Comparison of ENCODE assay signal across 7 mouse cellular contexts in the genomic region with DNA sequence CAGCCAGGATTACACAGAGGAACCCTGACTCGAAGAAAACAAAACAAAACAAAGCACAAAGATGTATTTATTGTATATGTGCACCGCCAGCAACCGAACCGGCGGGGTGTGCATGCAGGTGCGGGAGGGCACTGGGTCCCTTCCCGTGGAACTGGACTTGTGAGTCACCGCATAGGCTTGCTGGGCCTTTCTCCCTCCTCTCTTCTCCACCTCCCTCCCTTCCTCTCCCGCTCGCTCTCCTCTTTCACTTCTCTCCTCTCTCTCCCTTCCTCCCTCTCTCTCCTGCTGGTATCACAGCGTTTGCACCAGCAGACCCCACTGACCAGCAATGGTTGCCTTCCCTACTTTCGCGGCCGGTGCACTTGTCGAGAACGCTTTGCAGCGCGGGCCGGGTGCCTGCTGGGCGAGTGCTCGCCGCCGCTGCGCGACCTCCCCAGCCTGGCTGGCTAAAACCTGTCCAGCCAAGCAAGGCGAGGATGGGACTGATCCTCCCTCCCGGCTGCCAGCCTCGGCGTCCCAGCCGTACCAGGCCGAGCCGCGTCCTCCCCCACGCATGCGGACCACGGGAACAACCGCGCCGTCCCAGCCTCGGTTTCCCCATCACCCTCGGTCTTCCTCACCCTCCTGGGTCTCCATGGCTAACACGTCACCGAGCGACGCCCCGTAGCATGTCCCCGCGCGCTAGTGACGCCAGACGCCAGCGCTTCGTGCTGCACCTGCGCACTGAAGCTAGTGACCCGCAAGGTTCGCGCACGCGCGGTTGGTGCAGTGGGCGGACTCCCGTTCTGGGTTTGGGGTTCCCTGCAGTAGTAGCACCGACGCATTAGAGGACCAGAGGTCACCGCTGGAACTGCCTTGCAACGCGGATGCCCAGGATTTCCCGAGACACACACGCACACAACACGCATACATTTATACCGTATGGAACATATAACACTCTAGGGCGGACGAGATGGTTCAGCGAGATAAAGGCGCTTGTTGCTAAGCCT. TPM values are rescaled to one million over a fixed set of nuclear protein-coding genes. Genes with fewer than 3 reads are reported as not detected.
DNase-seq lines count a peak whose midpoint lies in the region; ATAC-seq lines count a peak whose summit lies in the region.

Mthfsd (minus strand) TSS at position 725 of the 989 bp plus-strand sequence.

- no peaks in the 10 kb centered on the region; the same call in 1 of the 2 replicates for H3K27me3 ChIP-seq in intestine, embryonic 15.5 days (replicated peaks)
- H3K27me3 ChIP-seq in midbrain, embryonic 10.5 days (ENCODE audit: low read depth, poor library complexity, severe bottlenecking): peaks cover 41% of the 10 kb centered on the region

- H3K36me3 ChIP-seq in intestine, embryonic 15.5 days: peaks cover 14% of the 10 kb centered on the region
- peaks cover 36% of the 10 kb centered on the region for H3K36me3 ChIP-seq in midbrain, embryonic 10.5 days

- peak; percentile 99 for DNase-seq in adrenal gland, adult 2 months
- DNase-seq in embryo, embryonic 11.5 days (ENCODE audit: low read depth, low spot score): peak; percentile 97
- peak; percentile 98 for DNase-seq in gastrocnemius, postnatal 36 days
- peak; percentile 99 for DNase-seq in left cerebral cortex, postnatal 25 days (ENCODE audit: low spot score in 2 of 2)
- peak; percentile 98 for DNase-seq in midbrain, embryonic 10.5 days (ENCODE audit: low spot score)
- DNase-seq in right cerebral cortex, postnatal 4 days: peak; percentile 99

- peaks cover 15% of the 10 kb centered on the region for H3K4me1 ChIP-seq in intestine, embryonic 15.5 days (replicated peaks)
- H3K4me1 ChIP-seq in midbrain, embryonic 10.5 days: peaks cover 30% of the 10 kb centered on the region

- H3K9ac ChIP-seq in intestine, embryonic 15.5 days: peak within 1 kb of the TSS; percentile 87

- under 1% methylated on average over 75 of the region's 75 CpGs for WGBS in intestine, embryonic 15.5 days
- WGBS in midbrain, embryonic 10.5 days: 2% methylated on average over 75 of the region's 75 CpGs

- peak within 1 kb of the TSS; percentile 85 for H3K4me2 ChIP-seq in intestine, embryonic 15.5 days (replicated peaks)

- H3K27ac ChIP-seq in intestine, embryonic 15.5 days: peak within 1 kb of the TSS; percentile 77
- peak within 1 kb of the TSS; percentile 93 for H3K27ac ChIP-seq in midbrain, embryonic 10.5 days (replicated peaks)

- peak; percentile 95 for ATAC-seq in intestine, embryonic 15.5 days

- no peaks in the 10 kb centered on the region for H3K9me3 ChIP-seq in intestine, embryonic 15.5 days
- H3K9me3 ChIP-seq in midbrain, embryonic 10.5 days (replicated peaks): no peaks in the 10 kb centered on the region

- peak within 1 kb of the TSS; percentile 90 for H3K4me3 ChIP-seq in intestine, embryonic 15.5 days (replicated peaks)
- peak within 1 kb of the TSS; percentile 97 for H3K4me3 ChIP-seq in midbrain, embryonic 10.5 days

- intact Hi-C loops in gastrocnemius, postnatal 36 days (cut with DNase I): no loop called here
- intact Hi-C loops in left cerebral cortex, postnatal 25 days (cut with DNase I): no loop called here

RNA-seq across cellular contexts. Expression of gene Mthfsd, which starts in this region (rescaled TPM):
- total RNA-seq in adrenal gland, adult 2 months (2021): 10 to 100 TPM; 31.8 to 35.6 TPM
- 62.7 and 65.6 TPM in 2 replicates for polyA plus RNA-seq in adrenal gland, adult 2 months (2012; rRNA removed)
- 10 to 100 TPM; 11.1 to 13.9 TPM for total RNA-seq in gastrocnemius, postnatal 36 days (2021)
- 50.6 and 52.3 TPM in 2 replicates for polyA plus RNA-seq in intestine, embryonic 15.5 days (2015; fragmentation: Nextera tagmentation; extraction: Ambion mirVana)
- total RNA-seq in left cerebral cortex, postnatal 25 days (2021): 10 to 100 TPM; 38.3 to 40.7 TPM
- 66.3 and 66.8 TPM in 2 replicates for polyA plus RNA-seq in midbrain, embryonic 10.5 days (2016; fragmentation: Nextera tagmentation; extraction: Ambion mirVana)

Comparison
In these comparisons a context has a peak if more than half of its experiments do, and no peak if none do; other contexts are left out.
1. Peak in every context shown above with its lines: DNase-seq, ATAC-seq, H3K4me3 ChIP-seq and H3K27ac ChIP-seq.